20 mouse cellular contexts compared by ENCODE assay signal in genomic region chr7:127926066-127926465, GRCm38 (mm10). TPM values are rescaled to one million over a fixed set of nuclear protein-coding genes. Genes with fewer than 3 reads are reported as not detected.
DNase-seq lines count a peak whose midpoint lies in the region; ATAC-seq and TF ChIP-seq lines count a peak whose summit lies in the region.
"Had no signal": no experiment of that assay in that cellular context is flagged by ENCODE, and none has a peak within 500 bp of the region (broad histone marks: within the 10 kb centered on the region; RNA-seq: fewer than 3 reads in every experiment).

No protein-coding gene starts in this region.

- no peak overlapping the region for H3K4me2 ChIP-seq in embryonic facial prominence, embryonic 13.5 days
- H3K4me2 ChIP-seq in forebrain, embryonic 11.5 days (ENCODE audit: low read depth, low read length, severe bottlenecking) = no peak overlapping the region
- H3K4me2 ChIP-seq: forebrain, embryonic 15.5 days; liver, embryonic 11.5 days; midbrain, embryonic 13.5 days had no signal

- 0 out of 2 replicates have a peak overlapping the region, but pooled peaks have one; percentile 70 for H3K27ac ChIP-seq in embryonic facial prominence, embryonic 10.5 days (replicated peaks)
- peak overlapping the region; percentile 68 for H3K27ac ChIP-seq in embryonic facial prominence, embryonic 13.5 days
- peak overlapping the region; percentile 93 for H3K27ac ChIP-seq in kidney, adult 2 months (ENCODE audit: insufficient read depth, low read depth, low read length)
- no peak overlapping the region for H3K27ac ChIP-seq in forebrain, embryonic 11.5 days (ENCODE audit: low read depth, low read length)
- H3K27ac ChIP-seq: forebrain, embryonic 15.5 days; gastrocnemius, adult 2 months; hindbrain, postnatal 0 days; midbrain, embryonic 13.5 days had no signal

- peak; percentile 48 for TF ChIP-seq POLR2A in kidney, adult 2 months (IDR thresholded peaks at IDR 0.05; ENCODE audit: low read depth, low read length)

- H3K27me3 ChIP-seq in embryonic facial prominence, embryonic 10.5 days (replicated peaks; ENCODE audit: low read depth, poor library complexity, severe bottlenecking) = peaks cover 35% of the 10 kb centered on the region
- H3K27me3 ChIP-seq in embryonic facial prominence, embryonic 13.5 days = peaks cover 32% of the 10 kb centered on the region
- H3K27me3 ChIP-seq in kidney, adult 2 months (replicated peaks; ENCODE audit: control insufficient read depth, insufficient read depth, low read length) = no peaks in the 10 kb centered on the region
- H3K27me3 ChIP-seq in forebrain, embryonic 11.5 days (ENCODE audit: control insufficient read depth, insufficient read depth, low read length) = peaks cover 5% of the 10 kb centered on the region

- ATAC-seq in embryonic facial prominence, embryonic 13.5 days (ENCODE audit: insufficient number of reproducible peaks, insufficient read depth, low FRiP score, low TSS enrichment, low read depth) = no peak
- ATAC-seq in erythroblast, adult 5-6 weeks (replicated peaks; ENCODE audit: low FRiP score, poor library complexity, severe bottlenecking) = no peak
- no peak for ATAC-seq in forebrain, embryonic 11.5 days (replicated peaks; ENCODE audit: low FRiP score)
- ATAC-seq: CD4-positive, CD25-positive, alpha-beta regulatory T cell, adult 4 months; forebrain, embryonic 15.5 days; hindbrain, postnatal 0 days; midbrain, embryonic 13.5 days had no signal

- no peaks in the 10 kb centered on the region for H3K9me3 ChIP-seq in embryonic facial prominence, embryonic 10.5 days
- H3K9me3 ChIP-seq in embryonic facial prominence, embryonic 13.5 days = no peaks in the 10 kb centered on the region
- H3K9me3 ChIP-seq in forebrain, embryonic 11.5 days (ENCODE audit: control insufficient read depth, low read length) = no peaks in the 10 kb centered on the region
- H3K9me3 ChIP-seq: forebrain, embryonic 15.5 days; midbrain, embryonic 13.5 days had no signal

- no peak for DNase-seq in embryonic facial prominence, embryonic 10.5 days (ENCODE audit: low spot score)
- peak; percentile 94 for DNase-seq in kidney, adult 2 months
- peak; percentile 77 to 92 for DNase-seq in kidney, postnatal 25 days
- DNase-seq in right cerebral cortex, postnatal 4 days = no peak
- no peak for DNase-seq in forebrain, embryonic 11.5 days (ENCODE audit: low spot score)
- DNase-seq: adrenal gland, adult 2 months; cerebellum, adult 11-12 months; gastrocnemius, adult 2 months; heart, postnatal 10 days; right cerebral cortex, adult 18-20 months; thymus, adult 2 months had no signal

- no peak overlapping the region for H3K9ac ChIP-seq in embryonic facial prominence, embryonic 13.5 days
- no peak overlapping the region for H3K9ac ChIP-seq in forebrain, embryonic 11.5 days (ENCODE audit: low read length)
- H3K9ac ChIP-seq: forebrain, embryonic 15.5 days; midbrain, embryonic 13.5 days had no signal

- H3K4me1 ChIP-seq in embryonic facial prominence, embryonic 10.5 days = peaks cover 37% of the 10 kb centered on the region
- peaks cover 16% of the 10 kb centered on the region for H3K4me1 ChIP-seq in embryonic facial prominence, embryonic 13.5 days
- peaks cover 51% of the 10 kb centered on the region for H3K4me1 ChIP-seq in kidney, adult 2 months (ENCODE audit: control insufficient read depth, insufficient read depth, low read length)
- H3K4me1 ChIP-seq in forebrain, embryonic 11.5 days (replicated peaks; ENCODE audit: control insufficient read depth, insufficient read depth, low read length) = peaks cover 5% of the 10 kb centered on the region; the same call in 1 of the 2 replicates
- H3K4me1 ChIP-seq: forebrain, embryonic 15.5 days; midbrain, embryonic 13.5 days had no signal

- TF ChIP-seq CTCF in kidney, adult 2 months (conservative IDR thresholded peaks at IDR 0.05; ENCODE audit: insufficient read depth, insufficient read length, low read depth, low read length) = no peak

- 92% methylated on average over 8 of the region's 8 CpGs for WGBS in embryonic facial prominence, embryonic 10.5 days
- WGBS in embryonic facial prominence, embryonic 13.5 days = 84% methylated on average over 8 of the region's 8 CpGs
- WGBS in kidney, adult 2 months = 39% methylated on average over 8 of the region's 8 CpGs
- 90% methylated on average over 8 of the region's 8 CpGs for WGBS in forebrain, embryonic 11.5 days

- H3K4me3 ChIP-seq in embryonic facial prominence, embryonic 10.5 days = no peak overlapping the region
- H3K4me3 ChIP-seq in embryonic facial prominence, embryonic 13.5 days = no peak overlapping the region
- peak overlapping the region; percentile 94 for H3K4me3 ChIP-seq in kidney, adult 2 months (ENCODE audit: insufficient read depth, low read depth, low read length)
- no peak overlapping the region for H3K4me3 ChIP-seq in forebrain, embryonic 11.5 days (ENCODE audit: low read depth, low read length)
- H3K4me3 ChIP-seq: forebrain, embryonic 15.5 days; gastrocnemius, adult 2 months; midbrain, embryonic 13.5 days had no signal

- H3K36me3 ChIP-seq in embryonic facial prominence, embryonic 10.5 days (replicated peaks) = peaks cover 61% of the 10 kb centered on the region
- H3K36me3 ChIP-seq in embryonic facial prominence, embryonic 13.5 days = peaks cover 56% of the 10 kb centered on the region
- peaks cover 9% of the 10 kb centered on the region; the same call in 1 of the 2 replicates for H3K36me3 ChIP-seq in kidney, adult 2 months (ENCODE audit: control insufficient read depth, insufficient read depth, low read length)
- peaks cover 3% of the 10 kb centered on the region; the same call in 1 of the 2 replicates for H3K36me3 ChIP-seq in forebrain, embryonic 11.5 days (ENCODE audit: control insufficient read depth, insufficient read depth, low read length)

RNA-seq across cellular contexts. Expression of gene Prss8, which starts 3.8 kb away (rescaled TPM):
- polyA plus RNA-seq in embryonic facial prominence, embryonic 10.5 days (2016; fragmentation: Nextera tagmentation; extraction: Ambion mirVana) = 14.8 and 15.8 TPM in 2 replicates
- polyA plus RNA-seq in embryonic facial prominence, embryonic 13.5 days (2015; fragmentation: Nextera tagmentation; extraction: Ambion mirVana) = 8.7 and 14.0 TPM in 2 replicates
- 745 and 858 TPM in 2 replicates for polyA plus RNA-seq in kidney, adult 2 months (2012; rRNA removed)
- not detected in 2 replicates for total RNA-seq in erythroblast, adult 5-6 weeks (2015; ENCODE audit: low replicate concordance)
- not detected in 2 replicates for total RNA-seq in erythroblast, adult 5-6 weeks (2017; ENCODE audit: low replicate concordance)
- 1.8 and 3.1 TPM in 2 replicates for polyA plus RNA-seq in forebrain, embryonic 11.5 days (2014; fragmentation: Nextera tagmentation; extraction: Ambion mirVana)
- total RNA-seq: common myeloid progenitor, adult 5-6 weeks; gastrocnemius, adult 2 months; heart, adult 8-10 months; heart, postnatal 10 days had no signal
- polyA plus RNA-seq: CD4-positive, CD25-positive, alpha-beta regulatory T cell, adult 4 months had no signal

RNA-seq across cellular contexts. Expression of gene Kat8, which starts 13.8 kb away (rescaled TPM):
- 48.7 and 49.6 TPM in 2 replicates for polyA plus RNA-seq in embryonic facial prominence, embryonic 10.5 days (2016; fragmentation: Nextera tagmentation; extraction: Ambion mirVana)
- polyA plus RNA-seq in embryonic facial prominence, embryonic 13.5 days (2015; fragmentation: Nextera tagmentation; extraction: Ambion mirVana) = 45.6 and 52.3 TPM in 2 replicates
- polyA plus RNA-seq in kidney, adult 2 months (2012; rRNA removed) = 11.8 and 12.2 TPM in 2 replicates
- total RNA-seq in erythroblast, adult 5-6 weeks (2015; ENCODE audit: low replicate concordance) = 3.5 and 4.4 TPM in 2 replicates
- 9.5 and 16.4 TPM in 2 replicates for total RNA-seq in erythroblast, adult 5-6 weeks (2017; ENCODE audit: low replicate concordance)
- 55.9 and 58.3 TPM in 2 replicates for polyA plus RNA-seq in forebrain, embryonic 11.5 days (2014; fragmentation: Nextera tagmentation; extraction: Ambion mirVana)

RNA-seq across cellular contexts. Expression of gene Prss36, which starts 20.5 kb away (rescaled TPM):
- polyA plus RNA-seq in embryonic facial prominence, embryonic 10.5 days (2016; fragmentation: Nextera tagmentation; extraction: Ambion mirVana) = 10.7 and 12.9 TPM in 2 replicates
- 10.5 and 10.6 TPM in 2 replicates for polyA plus RNA-seq in embryonic facial prominence, embryonic 13.5 days (2015; fragmentation: Nextera tagmentation; extraction: Ambion mirVana)
- polyA plus RNA-seq in kidney, adult 2 months (2012; rRNA removed) = 21.9 and 28.4 TPM in 2 replicates
- not detected in 2 replicates for total RNA-seq in erythroblast, adult 5-6 weeks (2015; ENCODE audit: low replicate concordance)
- not detected in 2 replicates for total RNA-seq in erythroblast, adult 5-6 weeks (2017; ENCODE audit: low replicate concordance)
- polyA plus RNA-seq in forebrain, embryonic 11.5 days (2014; fragmentation: Nextera tagmentation; extraction: Ambion mirVana) = 10.4 and 10.7 TPM in 2 replicates

RNA-seq across cellular contexts. Expression of gene Bckdk, which starts 22.2 kb away (rescaled TPM):
- 111 and 119 TPM in 2 replicates for polyA plus RNA-seq in embryonic facial prominence, embryonic 10.5 days (2016; fragmentation: Nextera tagmentation; extraction: Ambion mirVana)
- 83.2 and 96.8 TPM in 2 replicates for polyA plus RNA-seq in embryonic facial prominence, embryonic 13.5 days (2015; fragmentation: Nextera tagmentation; extraction: Ambion mirVana)
- 148 and 163 TPM in 2 replicates for polyA plus RNA-seq in kidney, adult 2 months (2012; rRNA removed)
- total RNA-seq in erythroblast, adult 5-6 weeks (2015; ENCODE audit: low replicate concordance) = 25.1 and 43.8 TPM in 2 replicates
- 12.5 and 12.9 TPM in 2 replicates for total RNA-seq in erythroblast, adult 5-6 weeks (2017; ENCODE audit: low replicate concordance)
- polyA plus RNA-seq in forebrain, embryonic 11.5 days (2014; fragmentation: Nextera tagmentation; extraction: Ambion mirVana) = 102 and 139 TPM in 2 replicates

RNA-seq across cellular contexts. Expression of gene Vkorc1, which starts 30.6 kb away (rescaled TPM):
- 47.6 and 59.1 TPM in 2 replicates for polyA plus RNA-seq in embryonic facial prominence, embryonic 10.5 days (2016; fragmentation: Nextera tagmentation; extraction: Ambion mirVana)
- polyA plus RNA-seq in embryonic facial prominence, embryonic 13.5 days (2015; fragmentation: Nextera tagmentation; extraction: Ambion mirVana) = 136 and 137 TPM in 2 replicates
- 289 and 293 TPM in 2 replicates for polyA plus RNA-seq in kidney, adult 2 months (2012; rRNA removed)
- 9.8 and 25.7 TPM in 2 replicates for total RNA-seq in erythroblast, adult 5-6 weeks (2015; ENCODE audit: low replicate concordance)
- total RNA-seq in erythroblast, adult 5-6 weeks (2017; ENCODE audit: low replicate concordance) = 0.94 and 2.5 TPM in 2 replicates
- 47.8 and 48.9 TPM in 2 replicates for polyA plus RNA-seq in forebrain, embryonic 11.5 days (2014; fragmentation: Nextera tagmentation; extraction: Ambion mirVana)

Comparison
In these comparisons a context has a peak if more than half of its experiments do, and no peak if none do; other contexts are left out.
1. DNase-seq: peak in kidney, adult 2 months (single experiment) and kidney, postnatal 25 days (2 of 2); none in embryonic facial prominence, embryonic 10.5 days (single experiment), right cerebral cortex, postnatal 4 days (single experiment) and forebrain, embryonic 11.5 days (single experiment).
2. RNA of gene Prss8, which starts 3.8 kb away (polyA plus RNA-seq): 745 to 858 TPM in kidney, adult 2 months; 14.8 to 15.8 TPM in embryonic facial prominence, embryonic 10.5 days, 8.7 to 14.0 TPM in embryonic facial prominence, embryonic 13.5 days and 1.8 to 3.1 TPM in forebrain, embryonic 11.5 days; every median in the first group is over 10 times any median in the second.